Mouse (Mus musculus) limb, embryonic 14.5 days (tissue): ENCODE measurements around the gene Zbtb8os. TPM values are rescaled to one million over a fixed set of nuclear protein-coding genes. Genes with fewer than 3 reads are reported as not detected.

Source experiments
- ATAC-seq: fragments of 200-750 bp; cut with Nextera tagmentation; 2 replicates; pipeline ENCODE4 v1.8.0; 2017; ENCODE audit warnings: low read depth, moderate number of reproducible peaks, moderate TSS enrichment; ENCODE audit not compliant: low FRiP score
- DNase-seq: peaks from one replicate; pipeline ENCODE4 v3.0.0-alpha.2; 2015; ENCODE audit warnings: low spot score
- H3K27ac ChIP-seq: fragments of 300-500 bp; sonication (generic); replicated peaks from 2 replicates; pipeline ENCODE4 v1.5.1; 2014; ENCODE audit warnings: low read depth, mild to moderate bottlenecking, low read length, moderate library complexity, mixed read lengths
- H3K27me3 ChIP-seq: fragments of 300-500 bp; sonication (generic); 2 replicates; pipeline ENCODE4 v1.6.1; 2014; ENCODE audit warnings: low read length, mixed read lengths; ENCODE audit not compliant: control insufficient read depth, insufficient read depth
- H3K36me3 ChIP-seq: fragments of 300-500 bp; sonication (generic); 2 replicates; pipeline ENCODE4 v1.6.1; 2014; ENCODE audit warnings: mild to moderate bottlenecking, low read length, moderate library complexity, mixed read lengths; ENCODE audit not compliant: control insufficient read depth, insufficient read depth
- H3K4me1 ChIP-seq: fragments of 300-500 bp; sonication (generic); 2 replicates; pipeline ENCODE4 v1.6.1; 2014; ENCODE audit warnings: antibody characterized with exemption, low read length, mixed read lengths; ENCODE audit not compliant: control insufficient read depth, insufficient read depth
- H3K4me2 ChIP-seq: fragments of 300-500 bp; sonication (generic); replicated peaks from 2 replicates; pipeline ENCODE4 v1.6.1; 2014; ENCODE audit warnings: low read depth, mild to moderate bottlenecking, low read length, moderate library complexity; ENCODE audit not compliant: severe bottlenecking
- H3K4me3 ChIP-seq: fragments of 300-500 bp; sonication (generic); replicated peaks from 2 replicates; pipeline ENCODE4 v1.5.1; 2014; ENCODE audit warnings: low read length
- H3K9ac ChIP-seq: fragments of 300-500 bp; sonication (generic); 2 replicates; pipeline ENCODE4 v1.6.1; 2014; ENCODE audit warnings: mild to moderate bottlenecking, low read depth, low read length, moderate library complexity; ENCODE audit not compliant: severe bottlenecking
- H3K9me3 ChIP-seq: fragments of 300-500 bp; sonication (generic); 2 replicates; pipeline ENCODE4 v1.6.1; 2016; ENCODE audit warnings: low read length; ENCODE audit not compliant: control insufficient read depth
- POLR2A ChIP-seq: fragments of 200-500 bp; IDR thresholded peaks from 2 replicates; pipeline ENCODE4 v1.8.0; 2012; ENCODE audit warnings: inconsistent platforms, mild to moderate bottlenecking, moderate library complexity, borderline replicate concordance; ENCODE audit not compliant: insufficient read depth, insufficient read length; ENCODE audit errors: extremely low read depth
- WGBS: fragments of 180-500 bp; shearing (Covaris S2); extraction: QIAGEN DNeasy Blood & Tissue Kit; methylation state at CpG from one replicate; pipeline ENCODE4 v1.1.7; 2014; 5-methylcytosine and 5-hydroxymethylcytosine counted together
- polyA plus RNA-seq, 2 experiments: library from polyadenylated mRNA; depleted of rRNA in 1 of 2; stranded (reverse) in 1 of 2; unstranded in 1 of 2; fragments of >200 nt; fragmentation: Nextera tagmentation in 1 of 2; extraction: Ambion mirVana in 1 of 2; gene quantifications; 2 replicates each; pipeline versions ENCODE4 v1.2.1 to v1.2.3; 2012 to 2014

Gene Zbtb8os
- polyA plus RNA-seq, 2 experiments: 36.6 to 44.4 TPM

GRCm38 (mm10) chr4:129326191-129326590, 9.3 kb upstream of the Zbtb8os start:
- H3K9ac ChIP-seq: no peak overlapping the region
- H3K27ac ChIP-seq: no peak overlapping the region
- TF ChIP-seq POLR2A: no peak
- no peak overlapping the region; the same call in 1 of the 2 replicates for H3K4me3 ChIP-seq
- ATAC-seq (no peak), DNase-seq (no peak)
- H3K4me1 ChIP-seq: peaks cover 2% of the 10 kb centered on the region; the same call in 1 of the 2 replicates
- 78% methylated on average over 1 of the region's 1 CpGs for WGBS
- H3K4me2 ChIP-seq: no peak overlapping the region
- no peaks in the 10 kb centered on the region for H3K9me3 ChIP-seq
- peaks cover 90% of the 10 kb centered on the region for H3K36me3 ChIP-seq
- H3K27me3 ChIP-seq: no peaks in the 10 kb centered on the region

- H3K4me3 ChIP-seq: peak overlapping the region; percentile 96
- peaks cover 53% of the 10 kb centered on the region for H3K36me3 ChIP-seq
- no peak overlapping the region for H3K27ac ChIP-seq
- DNase-seq (no peak), ATAC-seq (no peak)
- no peaks in the 10 kb centered on the region for H3K27me3 ChIP-seq
- H3K4me2 ChIP-seq: peak overlapping the region; percentile 63
- H3K9me3 ChIP-seq: no peaks in the 10 kb centered on the region
- no peak for TF ChIP-seq POLR2A
- WGBS: 37% methylated on average over 1 of the region's 1 CpGs
- peak overlapping the region; percentile 36; the same call in 1 of the 2 replicates for H3K9ac ChIP-seq
- H3K4me1 ChIP-seq: peaks cover 22% of the 10 kb centered on the region
Observed at GRCm38 (mm10) chr4:129332846-129333245, 2.6 kb upstream of the Zbtb8os start.

DNA sequence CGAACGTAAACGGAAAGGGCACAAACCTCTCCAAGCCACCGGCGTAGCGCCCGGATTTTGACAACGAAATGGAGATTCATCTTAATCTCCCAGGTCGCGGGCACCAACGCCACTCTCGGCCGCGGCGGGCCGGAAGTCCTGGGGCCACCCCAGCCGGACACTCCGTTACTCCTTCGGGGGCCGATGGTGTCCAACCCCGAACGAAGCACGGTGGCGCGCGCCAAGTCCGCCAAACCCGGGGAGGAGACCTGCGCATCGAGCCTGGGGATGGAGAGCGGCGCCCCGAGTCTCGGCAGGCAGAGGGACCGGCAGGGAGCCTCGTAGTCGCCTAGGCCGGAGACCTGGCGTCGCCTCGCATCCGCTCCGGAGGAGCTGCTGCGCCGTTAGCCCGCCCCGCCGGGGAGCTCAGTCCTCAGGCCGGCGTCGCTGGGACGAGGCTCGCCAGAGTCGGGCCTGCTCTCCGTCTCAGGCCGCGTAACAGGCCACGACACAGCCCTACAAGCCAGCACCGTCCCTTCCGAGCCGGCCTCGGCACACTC, 749 bp upstream of the Zbtb8os start:
- TF ChIP-seq POLR2A: 0 out of 2 replicates have a peak, but pooled peaks have one; percentile 88
- Histone ChIP-seq H3K36me3 (peaks cover 37% of the 10 kb centered on the region), H3K4me2 (peak overlapping the region; percentile 63), H3K9ac (peak overlapping the region; percentile 95), H3K27me3 (no peaks in the 10 kb centered on the region), H3K4me1 (peaks cover 22% of the 10 kb centered on the region), H3K9me3 (no peaks in the 10 kb centered on the region), H3K4me3 (peak overlapping the region; percentile 96), H3K27ac (peak overlapping the region; percentile 97)
- ATAC-seq (no peak), DNase-seq (no peak)
- WGBS: under 1% methylated on average over 61 of the region's 62 CpGs

GRCm38 (mm10) chr4:129336291-129336690, 796 bp downstream of the Zbtb8os start:
- Histone ChIP-seq H3K27ac (peak overlapping the region; percentile 94), H3K36me3 (peaks cover 21% of the 10 kb centered on the region), H3K27me3 (no peaks in the 10 kb centered on the region), H3K9ac (peak overlapping the region; percentile 55), H3K9me3 (no peaks in the 10 kb centered on the region), H3K4me1 (peaks cover 20% of the 10 kb centered on the region), H3K4me3 (peak overlapping the region; percentile 96), H3K4me2 (peak overlapping the region; percentile 78)
- ATAC-seq (no peak), DNase-seq (peak; percentile 45)
- 43% methylated on average over 14 of the region's 14 CpGs for WGBS
- no peak for TF ChIP-seq POLR2A

GRCm38 (mm10) chr4:129339743-129340142, 4.2 kb downstream of the Zbtb8os start:
- H3K9me3 ChIP-seq: no peaks in the 10 kb centered on the region
- no peaks in the 10 kb centered on the region for H3K27me3 ChIP-seq
- no peak for ATAC-seq
- H3K4me3 ChIP-seq: no peak overlapping the region
- WGBS: 98% methylated on average over 3 of the region's 3 CpGs
- DNase-seq: no peak
- H3K4me1 ChIP-seq: no peaks in the 10 kb centered on the region
- H3K9ac ChIP-seq: no peak overlapping the region
- H3K36me3 ChIP-seq: peaks cover 25% of the 10 kb centered on the region
- H3K27ac ChIP-seq: no peak overlapping the region
- TF ChIP-seq POLR2A: no peak
- H3K4me2 ChIP-seq: no peak overlapping the region
